Mouse (Mus musculus) forebrain, embryonic 15.5 days (tissue): ENCODE measurements at regions not wholly inside any gene's neighbourhood (a gene's known extent, or its start where the extent isn't known, plus 50 kb on each side); places are given as distances from the start of the nearest gene placed in this dataset.

Source experiments
- ATAC-seq: fragments of 200-750 bp; cut with Nextera tagmentation; replicated peaks from 2 replicates; pipeline ENCODE4 v1.8.0; 2017; ENCODE audit warnings: mild to moderate bottlenecking, moderate TSS enrichment, moderate library complexity
- H3K27ac ChIP-seq: fragments of 300-500 bp; sonication (generic); replicated peaks from 2 replicates; pipeline ENCODE4 v1.5.1; 2015; ENCODE audit warnings: mild to moderate bottlenecking, inconsistent platforms
- H3K27me3 ChIP-seq: fragments of 300-500 bp; sonication (generic); 2 replicates; pipeline ENCODE4 v1.6.1; 2015; ENCODE audit warnings: inconsistent platforms
- H3K36me3 ChIP-seq: fragments of 300-500 bp; sonication (generic); 2 replicates; pipeline ENCODE4 v1.6.1; 2015; ENCODE audit warnings: mild to moderate bottlenecking, inconsistent platforms
- H3K4me1 ChIP-seq: fragments of 300-500 bp; sonication (generic); 2 replicates; pipeline ENCODE4 v1.6.1; 2015; ENCODE audit warnings: inconsistent platforms
- H3K4me2 ChIP-seq: fragments of 300-500 bp; sonication (generic); replicated peaks from 2 replicates; pipeline ENCODE4 v1.6.1; 2015; ENCODE audit warnings: mild to moderate bottlenecking, inconsistent platforms
- H3K4me3 ChIP-seq: fragments of 300-500 bp; sonication (generic); 2 replicates; pipeline ENCODE4 v1.5.1; 2015; ENCODE audit warnings: mild to moderate bottlenecking, inconsistent platforms
- H3K9ac ChIP-seq: fragments of 300-500 bp; sonication (generic); replicated peaks from 2 replicates; pipeline ENCODE4 v1.6.1; 2015; ENCODE audit warnings: mild to moderate bottlenecking, inconsistent platforms
- H3K9me3 ChIP-seq: fragments of 300-500 bp; sonication (generic); 2 replicates; pipeline ENCODE4 v1.6.1; 2016; ENCODE audit warnings: inconsistent platforms
- WGBS: fragments of 180-500 bp; shearing (Covaris S2); methylation state at CpG from one replicate; pipeline ENCODE4 v1.1.7; 2015; ENCODE audit warnings: mixed read lengths; 5-methylcytosine and 5-hydroxymethylcytosine counted together

- no peak overlapping the region for H3K27ac ChIP-seq
- no peak overlapping the region for H3K4me2 ChIP-seq
- no peaks in the 10 kb centered on the region for H3K27me3 ChIP-seq
- no peak for ATAC-seq
- H3K4me3 ChIP-seq: no peak overlapping the region
- H3K36me3 ChIP-seq: no peaks in the 10 kb centered on the region
- no peak overlapping the region for H3K9ac ChIP-seq
- WGBS: 88% methylated on average over 9 of the region's 9 CpGs
- H3K4me1 ChIP-seq: no peaks in the 10 kb centered on the region
- no peaks in the 10 kb centered on the region for H3K9me3 ChIP-seq
Observed at GRCm38 (mm10) chr7:36308726-36309125, 389.2 kb upstream of the Tshz3 start.

- Histone ChIP-seq H3K4me1 (no peaks in the 10 kb centered on the region), H3K4me2 (no peak overlapping the region), H3K9ac (no peak overlapping the region), H3K9me3 (no peaks in the 10 kb centered on the region), H3K27me3 (no peaks in the 10 kb centered on the region), H3K27ac (no peak overlapping the region), H3K36me3 (no peaks in the 10 kb centered on the region), H3K4me3 (no peak overlapping the region)
- WGBS: 82% methylated on average over 10 of the region's 10 CpGs
- no peak for ATAC-seq
Observed at GRCm38 (mm10) chr7:36308106-36308620, 389.8 kb upstream of the Tshz3 start.

GRCm38 (mm10) chr7:36277275-36277674 lies 420.6 kb upstream of the Tshz3 start:
- no peaks in the 10 kb centered on the region for H3K4me1 ChIP-seq
- no peaks in the 10 kb centered on the region for H3K9me3 ChIP-seq
- H3K9ac ChIP-seq: no peak overlapping the region
- no peak for ATAC-seq
- no peak overlapping the region for H3K4me2 ChIP-seq
- no peaks in the 10 kb centered on the region for H3K36me3 ChIP-seq
- no peak overlapping the region for H3K27ac ChIP-seq
- H3K27me3 ChIP-seq: no peaks in the 10 kb centered on the region
- H3K4me3 ChIP-seq: no peak overlapping the region

GRCm38 (mm10) chr7:36268966-36269365 lies 429.0 kb upstream of the Tshz3 start:
- 7% methylated on average over 5 of the region's 5 CpGs for WGBS
- H3K4me1 ChIP-seq: peaks cover 9% of the 10 kb centered on the region
- H3K9ac ChIP-seq: no peak overlapping the region
- ATAC-seq: no peak
- H3K4me3 ChIP-seq: no peak overlapping the region
- H3K9me3 ChIP-seq: no peaks in the 10 kb centered on the region
- no peaks in the 10 kb centered on the region for H3K36me3 ChIP-seq
- H3K27me3 ChIP-seq: no peaks in the 10 kb centered on the region
- no peak overlapping the region for H3K27ac ChIP-seq
- no peak overlapping the region for H3K4me2 ChIP-seq

- H3K27ac ChIP-seq: no peak overlapping the region
- ATAC-seq: no peak
- 83% methylated on average over 7 of the region's 7 CpGs for WGBS
Observed at GRCm38 (mm10) chr7:36265163-36265823, 432.6 kb upstream of the Tshz3 start.

GRCm38 (mm10) chr7:36262124-36262710 lies 435.7 kb upstream of the Tshz3 start:
- ATAC-seq: no peak
- WGBS: 83% methylated on average over 8 of the region's 8 CpGs
- H3K4me3 ChIP-seq: no peak overlapping the region
- H3K27me3 ChIP-seq: no peaks in the 10 kb centered on the region
- no peak overlapping the region for H3K4me2 ChIP-seq
- H3K27ac ChIP-seq: no peak overlapping the region
- H3K9ac ChIP-seq: no peak overlapping the region
- no peaks in the 10 kb centered on the region for H3K36me3 ChIP-seq
- no peaks in the 10 kb centered on the region for H3K9me3 ChIP-seq
- H3K4me1 ChIP-seq: no peaks in the 10 kb centered on the region

More at GRCm38 (mm10) chr7:36265163-36265823, 432.6 kb upstream of the Tshz3 start:
- Histone ChIP-seq H3K4me3 (no peak overlapping the region), H3K36me3 (no peaks in the 10 kb centered on the region), H3K27me3 (no peaks in the 10 kb centered on the region), H3K9ac (no peak overlapping the region), H3K4me2 (no peak overlapping the region), H3K4me1 (peaks cover 9% of the 10 kb centered on the region), H3K9me3 (no peaks in the 10 kb centered on the region)

GRCm38 (mm10) chr7:36257102-36257501 lies 440.8 kb upstream of the Tshz3 start:
- no peak overlapping the region for H3K27ac ChIP-seq
- no peak overlapping the region for H3K9ac ChIP-seq
- no peaks in the 10 kb centered on the region for H3K36me3 ChIP-seq
- ATAC-seq: no peak
- no peaks in the 10 kb centered on the region for H3K27me3 ChIP-seq
- no peak overlapping the region for H3K4me2 ChIP-seq
- no peak overlapping the region for H3K4me3 ChIP-seq
- 94% methylated on average over 15 of the region's 15 CpGs for WGBS
- no peaks in the 10 kb centered on the region for H3K4me1 ChIP-seq
- no peaks in the 10 kb centered on the region for H3K9me3 ChIP-seq

GRCm38 (mm10) chr7:36247356-36247755 lies 444.6 kb upstream of the Zfp507 start:
- no peaks in the 10 kb centered on the region for H3K27me3 ChIP-seq
- H3K4me1 ChIP-seq: no peaks in the 10 kb centered on the region
- no peak overlapping the region for H3K4me2 ChIP-seq
- no peak overlapping the region for H3K27ac ChIP-seq
- no peaks in the 10 kb centered on the region for H3K36me3 ChIP-seq
- 0 out of 2 replicates have a peak, but pooled peaks cover 6% of the 10 kb centered on the region for H3K9me3 ChIP-seq
- H3K4me3 ChIP-seq: no peak overlapping the region
- ATAC-seq: no peak
- H3K9ac ChIP-seq: no peak overlapping the region

GRCm38 (mm10) chr7:36236673-36237072 lies 433.9 kb upstream of the Zfp507 start:
- H3K36me3 ChIP-seq: no peaks in the 10 kb centered on the region
- no peaks in the 10 kb centered on the region for H3K27me3 ChIP-seq
- peaks cover 2% of the 10 kb centered on the region; the same call in 1 of the 2 replicates for H3K4me1 ChIP-seq
- no peak overlapping the region for H3K4me2 ChIP-seq
- H3K9ac ChIP-seq: no peak overlapping the region
- no peak for ATAC-seq
- 91% methylated on average over 2 of the region's 2 CpGs for WGBS
- H3K9me3 ChIP-seq: no peaks in the 10 kb centered on the region
- no peak overlapping the region for H3K4me3 ChIP-seq
- no peak overlapping the region for H3K27ac ChIP-seq

GRCm38 (mm10) chr7:36229031-36229430 lies 426.2 kb upstream of the Zfp507 start:
- ATAC-seq: no peak
- Histone ChIP-seq H3K27me3 (no peaks in the 10 kb centered on the region), H3K4me1 (peaks cover 5% of the 10 kb centered on the region; the same call in 1 of the 2 replicates), H3K4me3 (no peak overlapping the region), H3K27ac (no peak overlapping the region), H3K9ac (no peak overlapping the region), H3K4me2 (no peak overlapping the region), H3K36me3 (no peaks in the 10 kb centered on the region), H3K9me3 (no peaks in the 10 kb centered on the region)

- Histone ChIP-seq H3K4me2 (no peak overlapping the region), H3K27me3 (no peaks in the 10 kb centered on the region), H3K27ac (no peak overlapping the region), H3K9me3 (no peaks in the 10 kb centered on the region), H3K4me1 (no peaks in the 10 kb centered on the region), H3K4me3 (no peak overlapping the region), H3K36me3 (no peaks in the 10 kb centered on the region), H3K9ac (no peak overlapping the region)
- no peak for ATAC-seq
- WGBS: 89% methylated on average over 8 of the region's 8 CpGs
Observed at GRCm38 (mm10) chr7:36224416-36224815, 421.6 kb upstream of the Zfp507 start.

- ATAC-seq: no peak
- no peaks in the 10 kb centered on the region for H3K36me3 ChIP-seq
- H3K27ac ChIP-seq: no peak overlapping the region
- H3K4me1 ChIP-seq: no peaks in the 10 kb centered on the region
- no peaks in the 10 kb centered on the region for H3K27me3 ChIP-seq
- WGBS: 62% methylated on average over 2 of the region's 2 CpGs
- H3K9ac ChIP-seq: no peak overlapping the region
- H3K4me2 ChIP-seq: no peak overlapping the region
- no peak overlapping the region for H3K4me3 ChIP-seq
- no peaks in the 10 kb centered on the region for H3K9me3 ChIP-seq
Observed at GRCm38 (mm10) chr7:36218386-36218785, 415.6 kb upstream of the Zfp507 start.

GRCm38 (mm10) chr7:36210034-36210433 lies 407.2 kb upstream of the Zfp507 start:
- WGBS: 95% methylated on average over 4 of the region's 4 CpGs
- H3K4me3 ChIP-seq: no peak overlapping the region
- H3K27me3 ChIP-seq: no peaks in the 10 kb centered on the region
- ATAC-seq: no peak
- H3K36me3 ChIP-seq: no peaks in the 10 kb centered on the region
- H3K4me1 ChIP-seq: peaks cover 10% of the 10 kb centered on the region
- no peak overlapping the region for H3K4me2 ChIP-seq
- H3K9me3 ChIP-seq: no peaks in the 10 kb centered on the region
- H3K27ac ChIP-seq: no peak overlapping the region
- no peak overlapping the region for H3K9ac ChIP-seq
